Mouse (Mus musculus) liver, adult 2 months (tissue): ENCODE data around the gene Aldh1a1. TPM values are rescaled to one million over a fixed set of nuclear protein-coding genes. Genes with fewer than 3 reads are reported as not detected.

Experiments used
- DNase-seq: peaks from one replicate; pipeline ENCODE4 v3.0.0-alpha.2; 2011; ENCODE audit warnings: low read depth, low spot score; ENCODE audit errors: extremely low read depth
- H3K27ac ChIP-seq: fragments of 200-500 bp; replicated peaks from 2 replicates; pipeline ENCODE4 v1.5.1; 2012; ENCODE audit warnings: low read depth, mild to moderate bottlenecking, control low read depth, inconsistent platforms, low read length; ENCODE audit not compliant: insufficient read depth
- H3K27me3 ChIP-seq: fragments of 200-500 bp; 2 replicates; pipeline ENCODE4 v1.6.1; 2012; ENCODE audit warnings: mild to moderate bottlenecking, moderate library complexity, low read length, inconsistent platforms; ENCODE audit not compliant: control insufficient read depth, insufficient read depth
- H3K36me3 ChIP-seq: fragments of 200-500 bp; 2 replicates; pipeline ENCODE4 v1.6.1; 2012; ENCODE audit warnings: low read length, inconsistent platforms; ENCODE audit not compliant: control insufficient read depth, insufficient read depth
- H3K4me1 ChIP-seq: fragments of 200-500 bp; 2 replicates; pipeline ENCODE4 v1.6.1; 2011; ENCODE audit warnings: low read length; ENCODE audit not compliant: control insufficient read depth, insufficient read depth
- H3K4me3 ChIP-seq: fragments of 200-500 bp; 2 replicates; pipeline ENCODE4 v1.5.1; 2011; ENCODE audit warnings: low read depth, mild to moderate bottlenecking, control low read depth, low read length, moderate library complexity; ENCODE audit not compliant: insufficient read depth
- H3K79me2 ChIP-seq: fragments of 200-500 bp; 2 replicates; pipeline ENCODE4 v1.6.1; 2012; ENCODE audit warnings: inconsistent platforms, mild to moderate bottlenecking, low read length, moderate library complexity; ENCODE audit not compliant: control insufficient read depth, insufficient read depth
- H3K9ac ChIP-seq: fragments of 200-500 bp; 2 replicates; pipeline ENCODE4 v1.6.1; 2012; ENCODE audit warnings: low read depth, mild to moderate bottlenecking, control low read depth, inconsistent platforms, low read length
- CTCF ChIP-seq: fragments of 200-500 bp; IDR thresholded peaks from 2 replicates; pipeline ENCODE4 v1.5.1; 2011; ENCODE audit warnings: low read depth, low read length, control low read depth
- POLR2A ChIP-seq: fragments of 200-500 bp; IDR thresholded peaks from 2 replicates; pipeline ENCODE4 v1.6.1; 2011; ENCODE audit warnings: low read length, control low read depth; ENCODE audit not compliant: insufficient read depth; ENCODE audit errors: extremely low read depth
- WGBS: fragments of 180-500 bp; shearing (Covaris S2); methylation state at CpG from one replicate; pipeline ENCODE4 v1.1.7; 2018; 5-methylcytosine and 5-hydroxymethylcytosine counted together
- polyA plus RNA-seq: library from polyadenylated mRNA; depleted of rRNA; stranded (reverse); fragments of >200 nt; gene quantifications from 2 replicates; pipeline ENCODE4 v1.2.3, GENCODE M21; 2012
- total RNA-seq: library from RNA; depleted of rRNA; stranded (reverse); fragments of >200 nt; gene quantifications from 2 replicates; pipeline ENCODE4 v1.2.3, GENCODE M21; 2014

Gene Aldh1a1
- total and polyA plus RNA-seq, 2 experiments = 277 to 885 TPM

DNA sequence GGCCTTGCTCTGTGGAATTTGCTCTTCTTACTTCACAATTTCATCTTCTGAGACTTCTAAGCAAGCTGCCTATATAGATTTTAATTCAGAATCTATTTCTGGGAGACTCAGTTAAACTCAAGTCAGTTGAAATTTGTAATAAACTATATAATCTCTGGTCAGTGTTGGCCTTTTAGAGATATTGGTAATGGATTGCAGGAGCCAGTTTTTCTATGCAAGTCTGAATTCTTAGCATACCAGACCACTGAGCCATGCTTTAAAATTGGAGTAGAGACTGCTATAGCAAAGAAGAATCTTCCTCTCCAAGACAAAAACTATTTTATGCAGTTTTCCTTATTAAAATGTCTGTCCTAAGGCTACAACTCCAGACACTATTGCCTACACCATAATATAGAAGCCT lies 4.0 kb downstream of the Aldh1a1 start:
- Histone ChIP-seq H3K79me2 (no peaks in the 10 kb centered on the region), H3K9ac (no peak overlapping the region), H3K27me3 (no peaks in the 10 kb centered on the region), H3K36me3 (no peaks in the 10 kb centered on the region), H3K27ac (no peak overlapping the region), H3K4me3 (no peak overlapping the region), H3K4me1 (no peaks in the 10 kb centered on the region)
- TF ChIP-seq POLR2A = no peak
- TF ChIP-seq CTCF = no peak
- no peak for DNase-seq

GRCm38 (mm10) chr19:20505359-20505758 lies 12.8 kb downstream of the Aldh1a1 start:
- no peak for DNase-seq
- Histone ChIP-seq H3K4me1 (no peaks in the 10 kb centered on the region; the same call in 1 of the 2 replicates), H3K27ac (no peak overlapping the region), H3K9ac (no peak overlapping the region), H3K79me2 (no peaks in the 10 kb centered on the region), H3K4me3 (no peak overlapping the region), H3K27me3 (no peaks in the 10 kb centered on the region), H3K36me3 (no peaks in the 10 kb centered on the region)
- TF ChIP-seq CTCF (no peak), POLR2A (no peak)

DNA sequence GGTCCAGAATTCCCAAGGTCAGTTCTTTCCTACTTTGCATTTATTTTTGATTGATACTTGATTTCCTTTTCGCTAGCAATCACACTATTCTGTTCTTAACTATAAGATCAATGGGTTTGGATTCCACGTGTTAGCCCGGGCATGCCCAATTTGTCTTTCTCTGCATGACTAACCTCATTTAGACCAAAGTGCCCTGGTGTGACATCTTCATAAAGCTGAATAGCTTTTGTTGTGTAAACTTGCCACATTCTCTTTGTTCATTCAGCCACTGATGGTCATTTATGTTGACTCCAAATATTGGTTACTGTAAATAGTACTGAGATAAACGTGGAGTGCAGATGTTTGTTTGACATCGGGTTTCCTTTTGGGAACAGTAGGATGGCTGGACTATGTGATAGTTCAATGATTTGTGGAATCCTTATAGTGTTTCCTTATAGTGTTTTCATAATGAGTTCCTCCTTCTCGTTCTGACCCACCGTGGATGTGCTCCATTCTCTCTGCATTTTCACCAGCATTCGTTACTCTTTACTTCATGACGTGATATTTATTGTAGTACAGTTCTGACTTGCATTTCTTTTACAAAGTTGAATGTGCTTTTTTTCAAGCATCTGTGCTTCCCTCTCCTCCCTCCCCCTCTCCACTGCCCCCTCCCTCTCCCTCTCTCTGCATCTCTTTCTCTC lies 14.6 kb downstream of the Aldh1a1 start:
- no peak overlapping the region for H3K9ac ChIP-seq
- no peak for TF ChIP-seq CTCF
- no peak for TF ChIP-seq POLR2A
- DNase-seq = no peak
- no peaks in the 10 kb centered on the region for H3K79me2 ChIP-seq
- H3K36me3 ChIP-seq = no peaks in the 10 kb centered on the region
- peaks cover under 1% of the 10 kb centered on the region; the same call in 1 of the 2 replicates for H3K4me1 ChIP-seq
- H3K27ac ChIP-seq = no peak overlapping the region
- H3K27me3 ChIP-seq = no peaks in the 10 kb centered on the region
- H3K4me3 ChIP-seq = no peak overlapping the region
- 72% methylated on average over 9 of the region's 9 CpGs for WGBS

DNA sequence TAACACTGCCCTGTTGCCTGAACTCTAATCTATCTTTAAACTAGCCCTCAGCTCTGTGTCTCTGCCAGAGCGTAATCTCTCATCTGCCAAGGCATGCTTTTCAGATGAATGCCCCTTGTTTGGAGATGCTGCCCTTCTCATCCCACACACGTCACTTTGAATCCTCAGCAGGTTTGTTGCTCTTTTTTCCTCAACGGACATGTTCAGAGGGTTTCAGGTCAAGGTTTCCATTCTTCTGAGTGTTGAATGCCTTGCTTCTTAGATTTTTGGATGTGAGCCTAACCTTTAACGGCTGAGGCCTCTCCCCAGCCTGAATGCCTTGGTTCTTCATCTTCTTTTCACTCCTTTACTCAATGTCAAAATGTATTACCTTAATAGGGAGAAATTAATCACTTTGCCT lies 16.1 kb downstream of the Aldh1a1 start:
- TF ChIP-seq POLR2A (no peak), CTCF (no peak)
- H3K4me3 ChIP-seq = no peak overlapping the region
- no peaks in the 10 kb centered on the region for H3K36me3 ChIP-seq
- no peak for DNase-seq
- no peak overlapping the region for H3K27ac ChIP-seq
- H3K4me1 ChIP-seq = peaks cover 2% of the 10 kb centered on the region; the same call in 1 of the 2 replicates
- 77% methylated on average over 4 of the region's 4 CpGs for WGBS
- no peak overlapping the region for H3K9ac ChIP-seq
- no peaks in the 10 kb centered on the region for H3K27me3 ChIP-seq
- no peaks in the 10 kb centered on the region for H3K79me2 ChIP-seq

DNA sequence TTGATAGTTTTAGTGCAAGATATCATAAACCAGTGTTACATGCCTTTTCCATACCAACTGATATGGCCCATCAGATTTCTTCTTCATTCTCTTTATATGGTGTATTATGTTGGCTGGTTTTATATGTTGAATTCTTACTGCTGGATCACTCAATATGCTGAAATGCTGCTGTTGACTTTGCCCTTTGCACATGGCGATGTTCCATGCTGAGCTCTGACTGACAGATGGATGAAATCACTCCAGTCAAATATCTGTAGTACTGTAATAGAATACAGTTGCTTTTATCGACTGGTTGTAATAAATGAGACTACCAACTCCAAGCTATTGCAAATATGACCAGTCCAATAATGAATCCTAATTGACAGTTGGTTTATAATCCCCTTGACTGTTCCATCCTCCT lies 19.5 kb downstream of the Aldh1a1 start:
- Histone ChIP-seq H3K79me2 (no peaks in the 10 kb centered on the region), H3K4me1 (peaks cover 5% of the 10 kb centered on the region; the same call in 1 of the 2 replicates), H3K27ac (no peak overlapping the region), H3K27me3 (no peaks in the 10 kb centered on the region), H3K36me3 (no peaks in the 10 kb centered on the region), H3K4me3 (no peak overlapping the region), H3K9ac (no peak overlapping the region)
- TF ChIP-seq POLR2A = no peak
- TF ChIP-seq CTCF = no peak
- peak; percentile 85 for DNase-seq
- WGBS = 28% methylated on average over 2 of the region's 2 CpGs

GRCm38 (mm10) chr19:20513181-20513580 lies 20.7 kb downstream of the Aldh1a1 start:
- Histone ChIP-seq H3K4me1 (peaks cover 6% of the 10 kb centered on the region; the same call in 1 of the 2 replicates), H3K36me3 (no peaks in the 10 kb centered on the region), H3K79me2 (no peaks in the 10 kb centered on the region), H3K27ac (no peak overlapping the region), H3K9ac (no peak overlapping the region), H3K27me3 (no peaks in the 10 kb centered on the region), H3K4me3 (no peak overlapping the region)
- TF ChIP-seq POLR2A (no peak), CTCF (no peak)
- DNase-seq = no peak
- WGBS = 83% methylated on average over 2 of the region's 2 CpGs
